In genomic region chr19:38319168-38319567, GRCm38 (mm10) we compare ENCODE assay signal across 23 mouse cellular contexts. TPM values are rescaled to one million over a fixed set of nuclear protein-coding genes. Genes with fewer than 3 reads are reported as not detected.
DNase-seq lines count a peak whose midpoint lies in the region; ATAC-seq and TF ChIP-seq lines count a peak whose summit lies in the region.
"Had no signal": no experiment of that assay in that cellular context is flagged by ENCODE, and none has a peak within 500 bp of the region (broad histone marks: within the 10 kb centered on the region; RNA-seq: fewer than 3 reads in every experiment).

No protein-coding gene starts in this region.

- no peak overlapping the region for H3K9ac ChIP-seq in intestine, embryonic 14.5 days (ENCODE audit: low read length)
- H3K9ac ChIP-seq in intestine, embryonic 15.5 days: no peak overlapping the region
- H3K9ac ChIP-seq: embryonic facial prominence, embryonic 13.5 days; embryonic facial prominence, embryonic 15.5 days; forebrain, embryonic 13.5 days had no signal

- no peaks in the 10 kb centered on the region for H3K27me3 ChIP-seq in intestine, embryonic 14.5 days (replicated peaks; ENCODE audit: control insufficient read depth, insufficient read depth, low read length)
- no peaks in the 10 kb centered on the region for H3K27me3 ChIP-seq in intestine, embryonic 15.5 days (replicated peaks)
- peaks cover 38% of the 10 kb centered on the region for H3K27me3 ChIP-seq in Patski
- H3K27me3 ChIP-seq: embryonic facial prominence, embryonic 13.5 days; embryonic facial prominence, embryonic 15.5 days; forebrain, embryonic 13.5 days had no signal

- no peaks in the 10 kb centered on the region for H3K9me3 ChIP-seq in intestine, embryonic 14.5 days (ENCODE audit: control insufficient read depth, low read length)
- no peaks in the 10 kb centered on the region for H3K9me3 ChIP-seq in intestine, embryonic 15.5 days
- H3K9me3 ChIP-seq: embryonic facial prominence, embryonic 13.5 days; embryonic facial prominence, embryonic 15.5 days; forebrain, embryonic 13.5 days had no signal

- DNase-seq in intestine, embryonic 14.5 days (ENCODE audit: low spot score): peak; percentile 16
- DNase-seq in MN1 (ENCODE audit: low spot score) (peak; percentile 17), Patski (ENCODE audit: low read depth, low spot score) (no peak)
- no peak for DNase-seq in heart, adult 18-20 months
- no peak for DNase-seq in heart, adult 8-10 months (ENCODE audit: low spot score)
- DNase-seq: adrenal gland, adult 2 months; adrenal gland, postnatal 10 days; adrenal gland, postnatal 25 days; cerebellum, adult 11-12 months; cerebellum, adult 2 months; cerebellum, adult 9-10 months; cerebellum, postnatal 10 days; cerebellum, postnatal 25 days; embryo, embryonic 11 days had no signal

- H3K4me3 ChIP-seq in intestine, embryonic 14.5 days (ENCODE audit: low read depth, low read length): no peak overlapping the region
- H3K4me3 ChIP-seq in intestine, embryonic 15.5 days (replicated peaks): no peak overlapping the region
- H3K4me3 ChIP-seq: embryonic facial prominence, embryonic 13.5 days; embryonic facial prominence, embryonic 15.5 days; erythroblast, embryonic 14.5 days; forebrain, embryonic 10.5 days; forebrain, embryonic 13.5 days had no signal

- WGBS in intestine, embryonic 14.5 days: 90% methylated on average over 4 of the region's 4 CpGs
- WGBS in intestine, embryonic 15.5 days: 88% methylated on average over 4 of the region's 4 CpGs

- CTCF ChIA-PET in Patski (lab: Charles Lee): interaction anchor here (1.0 to 3.1 kb wide), 5 partner anchors 11 to 65 kb away, joined by 3 to 16 read pairs (median 5); no protein-coding TSS in a partner anchor

- ATAC-seq in intestine, embryonic 14.5 days (replicated peaks; ENCODE audit: low FRiP score, low TSS enrichment, low read depth): no peak
- no peak for ATAC-seq in intestine, embryonic 15.5 days
- ATAC-seq in Patski: no peak
- ATAC-seq: forebrain, embryonic 13.5 days; forebrain, embryonic 16.5 days had no signal

- no peaks in the 10 kb centered on the region for H3K4me1 ChIP-seq in intestine, embryonic 14.5 days (replicated peaks; ENCODE audit: control insufficient read depth, insufficient read depth, low read length)
- H3K4me1 ChIP-seq in intestine, embryonic 15.5 days (replicated peaks): no peaks in the 10 kb centered on the region
- H3K4me1 ChIP-seq: embryonic facial prominence, embryonic 13.5 days; embryonic facial prominence, embryonic 15.5 days had no signal

- TF ChIP-seq CTCF in Patski (IDR thresholded peaks at IDR 0.05): peak; percentile 48

- in situ Hi-C loops in Patski (cut with MboI; ENCODE audit: low pct_unique_long_range_greater_than_20kb): no loop called here

- POLR2A ChIA-PET in Patski (lab: Charles Lee): interaction anchor here (0.7 kb wide), 1 partner anchor 25 kb away, joined by 3 read pairs; no protein-coding TSS in a partner anchor

- H3K4me2 ChIP-seq in intestine, embryonic 14.5 days (ENCODE audit: low read length): no peak overlapping the region
- no peak overlapping the region for H3K4me2 ChIP-seq in intestine, embryonic 15.5 days (replicated peaks)
- H3K4me2 ChIP-seq: embryonic facial prominence, embryonic 13.5 days; embryonic facial prominence, embryonic 15.5 days; forebrain, embryonic 13.5 days had no signal

- no peaks in the 10 kb centered on the region for H3K36me3 ChIP-seq in intestine, embryonic 14.5 days (ENCODE audit: control insufficient read depth, insufficient read depth, low read length)
- no peaks in the 10 kb centered on the region for H3K36me3 ChIP-seq in intestine, embryonic 15.5 days
- H3K36me3 ChIP-seq: embryonic facial prominence, embryonic 13.5 days; embryonic facial prominence, embryonic 15.5 days; forebrain, embryonic 10.5 days had no signal

- H3K27ac ChIP-seq in intestine, embryonic 14.5 days (ENCODE audit: low read depth): no peak overlapping the region
- H3K27ac ChIP-seq in intestine, embryonic 15.5 days: no peak overlapping the region
- H3K27ac ChIP-seq: embryonic facial prominence, embryonic 13.5 days; embryonic facial prominence, embryonic 15.5 days; forebrain, embryonic 10.5 days; forebrain, embryonic 13.5 days had no signal

RNA-seq across cellular contexts. Expression of gene Lgi1, which starts 54.8 kb away (rescaled TPM):
- 0.31 and 0.42 TPM in 2 replicates for polyA plus RNA-seq in intestine, embryonic 14.5 days (2014; fragmentation: Nextera tagmentation; extraction: Ambion mirVana)
- 0.40 and 0.64 TPM in 2 replicates for polyA plus RNA-seq in intestine, embryonic 15.5 days (2015; fragmentation: Nextera tagmentation; extraction: Ambion mirVana)
- 0.04 TPM for polyA plus RNA-seq in Patski (2021)
- total RNA-seq in heart, adult 18-20 months (2021): 1 to 10 TPM; 3.3 to 5.3 TPM
- 10 to 100 TPM in 1 of 4 experiments, 1 to 10 TPM in 3; 2.0 to 11.5 (median 5.8) TPM for total RNA-seq in heart, adult 8-10 months (2022)
- total RNA-seq: MEL had no signal
- polyA plus RNA-seq: C2C12; erythroblast, embryonic 14.5 days had no signal

Comparison
In these comparisons a context has a peak if more than half of its experiments do, and no peak if none do; other contexts are left out.
1. DNase-seq: peak in intestine, embryonic 14.5 days (single experiment) and MN1 (single experiment); none in Patski (single experiment), heart, adult 18-20 months (0 of 2) and heart, adult 8-10 months (single experiment).